Mouse (Mus musculus) C2C12 (cell line): ENCODE results near the gene Arid4a. TPM values are rescaled to one million over a fixed set of nuclear protein-coding genes. Genes with fewer than 3 reads are reported as not detected.

Experiments used
- H3K27me3 ChIP-seq: one replicate; pipeline ENCODE4 v1.6.1; 2011; ENCODE audit not compliant: control insufficient read depth, insufficient read depth, insufficient read length
- H3K36me3 ChIP-seq: one replicate; pipeline ENCODE4 v1.6.1; 2011; ENCODE audit not compliant: control insufficient read depth, insufficient read depth
- H3K4me3 ChIP-seq: one replicate; pipeline ENCODE4 v1.5.1; 2011; ENCODE audit warnings: mild to moderate bottlenecking, control low read depth; ENCODE audit not compliant: poor library complexity, insufficient read depth, severe bottlenecking
- H3K79me2 ChIP-seq: one replicate; pipeline ENCODE4 v1.6.1; 2011; ENCODE audit not compliant: control insufficient read depth, insufficient read depth
- H3K79me3 ChIP-seq: one replicate; pipeline ENCODE4 v1.6.1; 2011; ENCODE audit warnings: low read depth, control low read depth
- H3ac ChIP-seq: one replicate; pipeline ENCODE3; 2011; ENCODE audit warnings: low read depth; ENCODE audit not compliant: control insufficient read depth, insufficient read length
- CEBPB ChIP-seq: IDR thresholded peaks from one replicate; pipeline ENCODE4 v1.6.1; 2011; ENCODE audit warnings: low read depth, mild to moderate bottlenecking, control low read depth, moderate library complexity
- CTCF ChIP-seq: IDR thresholded peaks from one replicate; pipeline ENCODE4 v1.5.1; 2011; ENCODE audit not compliant: control insufficient read depth, insufficient read depth, insufficient read length
- FOSL1 ChIP-seq: IDR thresholded peaks from one replicate; pipeline ENCODE4 v1.8.0; 2011; ENCODE audit warnings: mild to moderate bottlenecking, low read length; ENCODE audit not compliant: poor library complexity, insufficient read depth, severe bottlenecking
- MAX ChIP-seq: IDR thresholded peaks from one replicate; pipeline ENCODE4 v1.6.1; 2011; ENCODE audit warnings: mild to moderate bottlenecking, control low read depth
- MYOD1 ChIP-seq: IDR thresholded peaks from one replicate; pipeline ENCODE4 v1.6.1; 2011; ENCODE audit warnings: low read depth; ENCODE audit not compliant: control insufficient read depth, insufficient read length
- MYOG ChIP-seq: IDR thresholded peaks from one replicate; pipeline ENCODE4 v1.6.1; 2011; ENCODE audit not compliant: control insufficient read depth, insufficient read length; ENCODE audit errors: extremely low read depth
- USF1 ChIP-seq: IDR thresholded peaks from one replicate; pipeline ENCODE4 v1.6.1; 2011; ENCODE audit warnings: low read depth, mild to moderate bottlenecking, control low read depth, moderate library complexity
- polyA plus RNA-seq: library from polyadenylated mRNA; unstranded; fragments of >200 nt; fragmentation: generic; extraction: Trizol; gene quantifications from one replicate; pipeline ENCODE4 v1.2.1, GENCODE M21; 2012; ENCODE audit warnings: missing spikeins

Arid4a gene
- polyA plus RNA-seq, 1 experiment = 2.0 TPM

DNA sequence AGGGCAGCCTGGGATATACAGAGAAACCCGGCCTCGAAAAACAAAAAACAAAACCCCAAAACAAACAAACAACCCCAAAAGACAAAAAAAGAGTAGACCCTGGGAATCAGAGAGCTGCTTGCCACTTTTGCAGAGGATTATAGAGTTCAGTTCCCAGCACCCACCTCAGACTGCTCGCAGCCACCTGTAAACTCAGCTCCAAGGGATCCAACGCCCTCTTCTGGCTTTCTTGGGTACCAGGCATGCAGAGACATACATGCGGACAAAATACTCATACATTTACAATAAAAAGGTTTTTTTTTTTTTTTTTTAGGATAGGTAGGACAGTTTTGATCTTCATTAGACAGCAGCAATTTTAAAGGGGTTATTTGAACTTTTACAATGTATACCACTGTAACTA is 18.6 kb upstream of the Arid4a start:
- H3K27me3 ChIP-seq = no peaks in the 10 kb centered on the region
- no peak overlapping the region for H3ac ChIP-seq
- no peak overlapping the region for H3K4me3 ChIP-seq
- TF ChIP-seq MYOG = no peak
- no peak for TF ChIP-seq MYOD1
- TF ChIP-seq USF1 = no peak
- TF ChIP-seq MAX = no peak
- peaks cover 69% of the 10 kb centered on the region for H3K36me3 ChIP-seq
- H3K79me3 ChIP-seq = no peaks in the 10 kb centered on the region
- H3K79me2 ChIP-seq = no peaks in the 10 kb centered on the region

DNA sequence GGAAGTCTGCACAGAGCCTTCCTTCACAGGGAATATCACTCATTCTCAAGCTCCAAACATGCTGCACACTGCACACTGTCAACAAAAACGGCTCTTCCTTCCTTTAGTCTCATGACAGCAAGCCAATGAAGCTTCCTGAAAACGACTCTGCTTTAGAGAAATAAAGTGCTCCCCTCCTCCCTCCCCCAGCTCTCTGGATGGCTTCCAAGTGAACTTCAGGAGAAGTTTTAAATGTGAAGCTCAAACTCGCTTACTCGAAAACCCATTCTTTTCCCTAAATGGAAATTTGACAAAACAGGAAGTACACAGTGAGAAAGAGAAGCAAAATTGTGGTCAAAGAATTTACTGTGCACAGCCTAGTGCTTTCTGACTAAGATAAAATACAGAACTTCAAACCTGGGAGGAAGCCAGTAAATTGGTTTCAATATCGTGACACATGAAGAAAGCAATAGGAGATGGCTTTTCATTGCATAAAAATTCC is 16.3 kb upstream of the Arid4a start:
- Histone ChIP-seq H3K79me2 (no peaks in the 10 kb centered on the region), H3K27me3 (no peaks in the 10 kb centered on the region), H3K79me3 (no peaks in the 10 kb centered on the region), H3ac (no peak overlapping the region), H3K4me3 (no peak overlapping the region), H3K36me3 (peaks cover 68% of the 10 kb centered on the region)
- TF ChIP-seq USF1 = no peak
- no peak for TF ChIP-seq CTCF
- no peak for TF ChIP-seq MYOG
- no peak for TF ChIP-seq CEBPB
- TF ChIP-seq MAX = no peak
- no peak for TF ChIP-seq FOSL1

DNA sequence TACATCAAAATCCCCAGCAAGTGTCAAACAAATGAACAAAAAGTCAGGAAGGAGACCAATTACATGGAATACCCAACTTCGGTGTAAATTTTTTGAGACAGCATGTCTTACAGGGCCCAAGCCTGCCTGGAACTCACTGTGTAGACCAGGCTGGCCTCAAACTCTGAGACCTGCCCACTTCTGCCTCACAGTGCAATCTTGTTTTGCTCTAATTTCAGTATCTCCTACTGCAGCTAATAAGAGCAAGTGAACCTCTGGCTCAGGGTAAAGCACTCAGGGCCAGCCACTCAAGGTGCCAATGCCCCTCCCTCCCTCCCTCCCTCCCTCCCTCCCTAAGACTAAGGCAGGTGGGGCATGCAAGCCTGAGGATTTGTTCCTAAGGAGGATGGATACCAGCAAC is 15.4 kb upstream of the Arid4a start:
- no peaks in the 10 kb centered on the region for H3K27me3 ChIP-seq
- no peaks in the 10 kb centered on the region for H3K79me3 ChIP-seq
- no peak overlapping the region for H3ac ChIP-seq
- no peak for TF ChIP-seq MYOD1
- no peak for TF ChIP-seq MYOG
- H3K4me3 ChIP-seq = no peak overlapping the region
- no peaks in the 10 kb centered on the region for H3K79me2 ChIP-seq
- H3K36me3 ChIP-seq = peaks cover 64% of the 10 kb centered on the region

DNA sequence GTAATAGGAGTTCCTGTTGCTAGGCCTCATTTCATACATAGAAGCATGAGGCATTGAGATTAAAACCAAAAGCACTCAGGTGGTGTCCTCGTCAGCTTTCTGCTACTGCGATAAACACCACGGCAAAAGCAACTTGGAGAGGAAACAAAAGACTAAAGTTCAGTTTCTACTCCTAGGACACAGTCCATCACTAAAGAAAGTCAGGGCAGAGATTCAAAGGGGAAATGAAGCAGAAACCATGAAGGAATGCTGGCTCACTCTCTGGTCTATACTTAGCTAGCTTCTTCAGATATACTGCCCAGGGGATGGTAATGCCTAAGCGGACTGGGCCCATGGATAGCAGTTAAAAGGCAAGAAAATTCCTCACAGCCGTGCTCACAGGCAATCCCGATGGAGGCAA is 14.3 kb upstream of the Arid4a start:
- no peak overlapping the region for H3ac ChIP-seq
- H3K79me2 ChIP-seq = peaks cover 1% of the 10 kb centered on the region
- no peak for TF ChIP-seq USF1
- no peak for TF ChIP-seq MAX
- TF ChIP-seq FOSL1 = no peak
- no peak for TF ChIP-seq MYOG
- no peak for TF ChIP-seq CEBPB
- TF ChIP-seq CTCF = no peak
- no peak for TF ChIP-seq MYOD1
- H3K27me3 ChIP-seq = no peaks in the 10 kb centered on the region
- H3K36me3 ChIP-seq = peaks cover 64% of the 10 kb centered on the region
- H3K79me3 ChIP-seq = no peaks in the 10 kb centered on the region
- H3K4me3 ChIP-seq = no peak overlapping the region

DNA sequence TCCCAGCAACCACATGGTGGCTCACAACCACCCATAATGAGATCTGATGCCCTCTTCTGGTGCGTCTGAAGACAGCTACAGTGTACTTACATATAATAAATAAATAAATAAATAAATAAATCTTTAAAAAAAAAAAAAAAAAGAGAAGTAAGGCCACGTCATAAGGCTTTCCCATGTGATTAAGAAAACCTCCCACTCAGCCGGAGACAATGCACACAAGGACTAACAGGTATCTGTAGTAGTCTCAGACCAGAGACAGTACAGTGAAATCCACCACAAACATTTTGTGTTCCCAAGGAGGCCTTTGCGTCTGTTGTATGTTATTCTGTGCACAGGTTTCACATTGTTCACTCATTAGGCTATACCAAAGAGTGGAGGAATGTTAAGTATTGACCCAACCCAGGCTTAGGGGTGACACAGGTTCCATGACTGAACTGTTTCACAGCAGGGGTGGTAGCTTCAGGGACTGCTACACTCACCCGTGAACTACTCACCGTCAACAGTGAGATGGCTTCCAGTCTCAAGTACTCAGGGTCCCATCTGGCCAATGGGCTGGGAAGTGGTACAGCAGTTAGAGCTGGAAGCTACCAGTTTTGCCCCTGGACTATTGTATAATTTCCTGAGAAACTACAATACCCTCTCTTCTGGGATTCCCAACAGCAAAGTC is 11.9 kb upstream of the Arid4a start:
- H3K79me3 ChIP-seq = peaks cover 9% of the 10 kb centered on the region
- no peak overlapping the region for H3K4me3 ChIP-seq
- H3K79me2 ChIP-seq = peaks cover 26% of the 10 kb centered on the region
- no peak overlapping the region for H3ac ChIP-seq
- H3K27me3 ChIP-seq = no peaks in the 10 kb centered on the region
- H3K36me3 ChIP-seq = peaks cover 69% of the 10 kb centered on the region
- no peak for TF ChIP-seq FOSL1
- TF ChIP-seq MYOD1 = no peak
- TF ChIP-seq CTCF = no peak
- TF ChIP-seq MAX = no peak
- TF ChIP-seq USF1 = no peak
- TF ChIP-seq CEBPB = no peak
- no peak for TF ChIP-seq MYOG

DNA sequence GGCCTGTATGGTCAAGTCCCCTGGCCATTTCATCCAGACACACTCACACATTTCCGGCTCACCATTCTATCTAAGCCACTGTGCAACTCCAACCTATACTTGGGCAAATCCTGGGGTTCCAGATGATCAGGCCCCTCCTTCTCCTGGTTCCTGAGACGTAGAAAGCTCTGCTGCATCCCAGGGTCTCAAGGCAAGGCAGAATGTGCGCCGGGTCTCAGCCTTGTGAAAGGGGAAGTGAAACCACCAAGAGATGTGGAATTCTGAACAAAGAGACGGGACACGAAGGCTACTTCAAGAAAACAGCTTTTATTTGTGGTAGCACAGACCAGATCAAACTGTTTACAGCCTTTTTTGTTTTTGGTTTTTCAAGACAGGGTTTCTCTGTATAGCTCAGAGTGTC is 9.6 kb upstream of the Arid4a start:
- no peak overlapping the region for H3ac ChIP-seq
- peaks cover 84% of the 10 kb centered on the region for H3K36me3 ChIP-seq
- peaks cover 24% of the 10 kb centered on the region for H3K79me3 ChIP-seq
- H3K27me3 ChIP-seq = no peaks in the 10 kb centered on the region
- no peak overlapping the region for H3K4me3 ChIP-seq
- H3K79me2 ChIP-seq = peaks cover 48% of the 10 kb centered on the region
- no peak for TF ChIP-seq MYOD1
- no peak for TF ChIP-seq CTCF
- TF ChIP-seq USF1 = no peak
